Mouse (Mus musculus) heart, adult 11 months (tissue): Measurements from ENCODE around the gene Btbd6.
A peak's percentile ranks its signal among the peaks of the same experiment; 100 is the strongest.

Source experiments
- DNase-seq: peaks from one replicate; pipeline ENCODE4 v3.0.0; 2022

Btbd6 gene

DNA sequence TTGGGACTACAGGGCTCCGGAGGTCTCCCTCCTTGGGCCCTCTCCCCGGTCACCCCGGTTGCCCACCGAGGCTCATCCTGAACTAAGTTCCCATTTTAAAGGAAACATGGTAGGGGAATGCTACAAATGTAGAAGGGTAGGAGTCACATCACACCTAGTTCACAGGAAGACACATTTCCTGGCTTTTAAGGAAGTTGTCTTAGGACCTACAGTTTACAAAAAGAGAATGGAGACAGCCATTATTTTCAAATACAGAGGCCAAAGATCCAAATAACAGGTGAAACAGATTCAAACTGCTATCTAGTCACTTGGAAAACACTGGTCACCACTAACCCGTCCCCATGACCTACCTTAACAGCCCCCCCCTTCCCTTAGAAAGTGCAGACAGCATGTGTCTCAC, 36.2 kb downstream of the Btbd6 start:
- DNase-seq: no peak

GRCm38 (mm10) chr12:113013021-113013491, 36.8 kb downstream of the Btbd6 start:
- peak; percentile 96 for DNase-seq

DNA sequence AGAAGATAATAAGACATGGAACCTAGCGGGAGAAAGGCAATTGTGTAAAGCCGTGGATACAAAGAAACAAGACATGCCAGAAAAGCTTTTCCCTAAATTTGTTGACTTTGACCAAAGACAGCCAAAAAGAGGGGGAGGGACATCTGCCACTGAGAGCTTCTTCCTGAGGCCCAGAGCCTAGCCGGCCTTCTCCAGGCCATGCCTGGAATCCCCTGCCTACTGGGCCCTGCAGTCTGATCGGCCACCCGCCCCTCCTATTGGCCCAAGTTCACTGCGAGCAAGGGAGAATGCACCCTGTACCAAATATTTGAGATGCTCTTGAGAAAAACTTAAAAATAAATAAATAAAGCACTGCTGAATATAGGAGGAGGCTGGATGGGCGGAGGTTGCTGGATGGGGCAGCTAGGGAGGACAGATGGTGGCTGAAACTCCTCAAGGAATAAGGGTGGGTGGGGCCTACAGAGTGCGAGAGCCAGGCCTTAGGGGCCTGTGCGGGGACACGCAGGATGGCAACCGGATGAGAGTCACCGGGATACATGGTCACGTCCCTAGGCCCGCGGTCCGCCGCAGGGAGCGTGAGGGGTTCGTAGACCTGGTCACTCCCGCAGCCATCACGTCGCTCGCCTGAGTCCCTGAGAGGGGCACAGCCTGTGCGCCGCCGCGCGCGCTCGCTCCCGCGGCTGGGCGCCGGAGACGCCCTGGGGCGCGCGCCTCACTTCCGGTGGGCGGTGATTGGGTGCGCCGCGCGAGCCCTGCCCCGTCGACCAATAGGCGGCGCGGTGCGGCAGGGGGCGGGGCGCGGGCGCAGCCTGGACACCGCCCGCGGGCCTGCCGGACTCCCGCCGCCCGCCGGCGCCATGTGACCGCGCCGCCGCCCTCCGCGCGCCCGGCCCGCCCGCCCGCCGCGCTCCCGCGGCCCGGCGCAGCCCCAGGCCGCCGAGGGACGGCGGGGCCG, 37.6 kb downstream of the Btbd6 start, which contains the start of gene Pacs2:
Gene Pacs2, plus strand, starts transcription at position 905 of the 955 bp plus-strand sequence.
- peak; percentile 100 for DNase-seq

- peak; percentile 95 for DNase-seq
Measured at GRCm38 (mm10) chr12:113014561-113015556, 38.6 kb downstream of the Btbd6 start.

DNA sequence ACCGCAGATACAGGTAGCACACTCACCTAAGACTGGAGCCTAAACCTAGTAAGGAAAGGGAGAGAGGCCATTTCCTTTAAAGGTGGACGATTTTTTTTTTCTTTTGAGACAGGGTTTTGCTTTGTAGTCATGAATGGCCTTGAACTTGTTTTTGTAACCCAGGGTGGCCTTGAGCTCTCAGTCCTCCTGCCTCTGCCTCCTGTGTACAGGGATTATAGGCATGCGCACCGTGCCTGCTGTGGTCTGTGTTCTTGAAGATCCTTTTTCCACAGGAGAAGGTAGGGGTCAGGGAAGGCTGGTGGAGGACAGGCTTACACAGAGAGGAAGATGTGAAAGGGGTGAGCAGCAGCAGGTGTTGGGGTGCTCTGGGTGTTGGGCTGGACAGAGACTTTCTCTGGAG, 39.7 kb downstream of the Btbd6 start:
- DNase-seq: no peak

GRCm38 (mm10) chr12:113016976-113017375, 40.7 kb downstream of the Btbd6 start:
- peak; percentile 92 for DNase-seq

GRCm38 (mm10) chr12:113017429-113017984, 41.2 kb downstream of the Btbd6 start:
- DNase-seq: peak; percentile 92

DNA sequence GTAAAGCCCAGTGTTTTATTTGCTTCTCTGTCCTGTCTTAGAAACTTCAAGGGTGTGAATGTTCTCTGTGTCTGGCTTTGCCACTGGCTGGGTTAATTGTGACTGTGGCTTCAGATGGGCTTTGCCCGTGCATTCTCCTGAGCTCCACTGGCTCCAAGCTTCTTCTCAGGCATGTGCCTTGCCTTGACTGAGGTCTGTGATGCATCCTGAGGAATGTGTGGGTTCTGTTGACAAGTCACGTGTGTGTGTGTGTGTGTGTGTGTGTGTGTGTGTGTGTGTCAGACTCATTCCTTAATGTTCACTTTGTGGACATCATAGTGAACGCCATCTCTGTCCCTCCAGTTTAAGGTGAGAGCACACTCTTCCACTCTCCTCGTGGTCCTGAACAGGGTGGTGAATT, 42.5 kb downstream of the Btbd6 start:
- DNase-seq: no peak

GRCm38 (mm10) chr12:113021488-113021887, 45.2 kb downstream of the Btbd6 start:
- no peak for DNase-seq

GRCm38 (mm10) chr12:113023082-113023481, 46.8 kb downstream of the Btbd6 start:
- DNase-seq: no peak

GRCm38 (mm10) chr12:113026557-113026956, 50.3 kb downstream of the Btbd6 start:
- DNase-seq: no peak

DNA sequence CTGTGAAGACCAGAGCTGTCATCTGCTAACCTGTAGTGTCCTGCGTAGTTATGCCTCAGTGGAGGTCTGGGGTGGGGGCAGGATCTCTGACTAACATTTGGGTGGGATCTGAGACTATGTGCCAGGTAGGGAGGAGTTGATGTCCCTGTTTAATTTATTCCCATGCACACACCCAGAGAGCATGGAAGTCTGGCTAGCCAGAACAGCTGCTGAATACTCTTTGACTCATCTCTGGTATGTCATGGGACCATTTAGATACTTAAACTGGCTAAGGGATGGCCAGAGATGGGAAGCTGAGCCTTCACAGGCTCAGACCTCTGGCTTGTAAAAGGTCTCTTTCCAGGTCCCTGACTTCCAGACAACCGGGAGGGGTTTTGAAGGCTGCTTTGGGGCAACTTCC, 51.2 kb downstream of the Btbd6 start:
- no peak for DNase-seq

- no peak for DNase-seq
Measured at GRCm38 (mm10) chr12:113028067-113028466, 51.8 kb downstream of the Btbd6 start.
